Mouse (Mus musculus): ENCODE results near the gene 4921504E06Rik.

DNA sequence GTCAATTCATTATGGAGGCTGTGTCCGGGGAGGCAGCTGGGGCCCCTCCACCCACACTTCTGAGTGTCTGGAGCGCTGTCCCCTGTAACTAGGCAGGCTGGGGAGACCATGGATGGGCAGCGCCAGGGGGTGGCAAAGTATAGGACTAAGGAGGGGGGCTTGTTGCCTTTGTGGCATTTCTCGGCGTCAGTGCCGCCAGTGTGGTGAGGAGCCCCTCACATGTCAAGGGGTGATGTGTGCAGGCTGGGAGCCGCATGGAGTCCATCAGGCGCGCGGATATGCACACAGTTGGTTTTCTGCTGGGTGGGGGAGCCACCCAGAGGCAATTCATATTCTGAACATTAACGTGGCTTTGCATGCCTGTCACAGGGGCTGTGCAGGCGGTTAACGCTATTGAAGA lies 35.8 kb downstream of the 4921504E06Rik start:
- TF ChIP-seq CEBPB (IDR thresholded peaks at IDR 0.05; ENCODE audit: insufficient read depth, poor library complexity, severe bottlenecking) (no peak), POLR2A (IDR thresholded peaks at IDR 0.05; ENCODE audit: insufficient read length, low read depth) (no peak), MAX (IDR thresholded peaks at IDR 0.05; ENCODE audit: low read depth) (no peak), SRF (IDR thresholded peaks at IDR 0.05; ENCODE audit: control insufficient read depth, insufficient read length, low read depth) (no peak), MYOD1 (IDR thresholded peaks at IDR 0.05; ENCODE audit: control insufficient read depth in 1 of 3, insufficient read length in 2 of 3, low read depth in 2 of 3) (no peak)

All from myocyte (in vitro differentiated cells).